Mouse (Mus musculus) cortical plate, adult 2 months (tissue): ENCODE results near the gene 1700029I15Rik.

Experiments used
- CTCF ChIP-seq: fragments of 200-500 bp; IDR thresholded peaks from 2 replicates; pipeline ENCODE4 v1.5.1; 2011; ENCODE audit warnings: mild to moderate bottlenecking, control low read depth, low read length; ENCODE audit not compliant: insufficient read depth; ENCODE audit errors: extremely low read depth
- POLR2A ChIP-seq: fragments of 200-500 bp; IDR thresholded peaks from 2 replicates; pipeline ENCODE4 v1.6.1; 2011; ENCODE audit warnings: mild to moderate bottlenecking, low read length, control low read depth; ENCODE audit not compliant: insufficient read depth; ENCODE audit errors: extremely low read depth

- TF ChIP-seq CTCF (no peak), POLR2A (no peak)
Measured at GRCm38 (mm10) chr2:92380495-92381050, 1.8 kb upstream of the 1700029I15Rik start.
